Mouse (Mus musculus): ENCODE data around the gene Ntng2.

Ntng2 gene

GRCm38 (mm10) chr2:29235026-29235425 is 17.8 kb downstream of the Ntng2 start:
- DNase-seq, result no peak

GRCm38 (mm10) chr2:29234002-29234401 is 18.8 kb downstream of the Ntng2 start:
- no peak for DNase-seq

GRCm38 (mm10) chr2:29230191-29230835 is 22.5 kb downstream of the Ntng2 start:
- no peak for DNase-seq

- no peak for DNase-seq
Observed at GRCm38 (mm10) chr2:29226671-29227070, 26.1 kb downstream of the Ntng2 start.

- no peak for DNase-seq
Observed at GRCm38 (mm10) chr2:29223591-29224262, 29.1 kb downstream of the Ntng2 start.

- DNase-seq, result peak in 1 of 2 experiments; percentile 20
Observed at GRCm38 (mm10) chr2:29222302-29222701, 30.5 kb downstream of the Ntng2 start.

- no peak for DNase-seq
Observed at GRCm38 (mm10) chr2:29218831-29219230, 34.0 kb downstream of the Ntng2 start.

GRCm38 (mm10) chr2:29217897-29218296 is 34.9 kb downstream of the Ntng2 start:
- DNase-seq, result no peak

GRCm38 (mm10) chr2:29217042-29217441 is 35.8 kb downstream of the Ntng2 start:
- DNase-seq, result no peak

- peak in 1 of 2 experiments; percentile 9 for DNase-seq
Observed at GRCm38 (mm10) chr2:29216286-29217012, 36.4 kb downstream of the Ntng2 start.

GRCm38 (mm10) chr2:29206156-29206555 is 46.6 kb downstream of the Ntng2 start:
- no peak for DNase-seq

GRCm38 (mm10) chr2:29201223-29201955 is 51.4 kb downstream of the Ntng2 start:
- no peak for DNase-seq

- DNase-seq, result peak in 1 of 2 experiments; percentile 21
Observed at GRCm38 (mm10) chr2:29199909-29200308, 52.9 kb downstream of the Ntng2 start.

GRCm38 (mm10) chr2:29198446-29198845 is 54.4 kb downstream of the Ntng2 start:
- no peak for DNase-seq

GRCm38 (mm10) chr2:29196844-29197243 is 56.0 kb downstream of the Ntng2 start:
- DNase-seq, result no peak

- peak; percentile 80 to 83 for DNase-seq
Observed at GRCm38 (mm10) chr2:29194547-29195463, 58.0 kb downstream of the Ntng2 start.

- DNase-seq, result no peak
Observed at GRCm38 (mm10) chr2:29193819-29194546, 58.8 kb downstream of the Ntng2 start.

- no peak for DNase-seq
Observed at GRCm38 (mm10) chr2:29192629-29193278, 60.1 kb downstream of the Ntng2 start.

GRCm38 (mm10) chr2:29191216-29192215 is 61.3 kb downstream of the Ntng2 start:
- DNase-seq, result no peak

All from thymus, postnatal 36 days (tissue).